Mouse (Mus musculus): ENCODE measurements at regions not wholly inside any gene's neighbourhood (a gene's known extent, or its start where the extent isn't known, plus 50 kb on each side); places are given as distances from the start of the nearest gene placed in this dataset.

- TF ChIP-seq GATA1 (IDR thresholded peaks at IDR 0.05; ENCODE audit: borderline replicate concordance, low read length) (no peak), CTCF (IDR thresholded peaks at IDR 0.05; ENCODE audit: low read depth, low read length) (no peak), TAL1 (conservative IDR thresholded peaks at IDR 0.05; ENCODE audit: low read depth, low read length) (no peak), POLR2AphosphoS5 (IDR thresholded peaks at IDR 0.05; ENCODE audit: insufficient replicate concordance, low read depth, low read length) (no peak), GATA2 (IDR thresholded peaks at IDR 0.05; ENCODE audit: borderline replicate concordance, low read depth, low read length) (no peak)
These were observed 133.0 kb downstream of the Tmem17 start for GRCm38 (mm10) chr11:22644877-22645276.

All from G1E (cell line).